Mouse (Mus musculus) spleen, adult 12 weeks (tissue): ENCODE measurements around the gene BC017158.

ENCODE experiments used
- DNase-seq: peaks from one replicate; pipeline ENCODE4 v3.0.0; 2022; ENCODE audit warnings: low spot score

The BC017158 gene

GRCm38 (mm10) chr7:128256783-128257334 lies 41.1 kb downstream of the BC017158 start:
- no peak for DNase-seq

GRCm38 (mm10) chr7:128255757-128256156 lies 42.2 kb downstream of the BC017158 start:
- no peak for DNase-seq

GRCm38 (mm10) chr7:128254978-128255377 lies 43.0 kb downstream of the BC017158 start:
- DNase-seq: no peak

- DNase-seq: no peak
Measured at GRCm38 (mm10) chr7:128252609-128253008, 45.4 kb downstream of the BC017158 start.

GRCm38 (mm10) chr7:128251946-128252345 lies 46.0 kb downstream of the BC017158 start:
- DNase-seq: no peak

GRCm38 (mm10) chr7:128249998-128250397 lies 48.0 kb downstream of the BC017158 start:
- no peak for DNase-seq

DNA sequence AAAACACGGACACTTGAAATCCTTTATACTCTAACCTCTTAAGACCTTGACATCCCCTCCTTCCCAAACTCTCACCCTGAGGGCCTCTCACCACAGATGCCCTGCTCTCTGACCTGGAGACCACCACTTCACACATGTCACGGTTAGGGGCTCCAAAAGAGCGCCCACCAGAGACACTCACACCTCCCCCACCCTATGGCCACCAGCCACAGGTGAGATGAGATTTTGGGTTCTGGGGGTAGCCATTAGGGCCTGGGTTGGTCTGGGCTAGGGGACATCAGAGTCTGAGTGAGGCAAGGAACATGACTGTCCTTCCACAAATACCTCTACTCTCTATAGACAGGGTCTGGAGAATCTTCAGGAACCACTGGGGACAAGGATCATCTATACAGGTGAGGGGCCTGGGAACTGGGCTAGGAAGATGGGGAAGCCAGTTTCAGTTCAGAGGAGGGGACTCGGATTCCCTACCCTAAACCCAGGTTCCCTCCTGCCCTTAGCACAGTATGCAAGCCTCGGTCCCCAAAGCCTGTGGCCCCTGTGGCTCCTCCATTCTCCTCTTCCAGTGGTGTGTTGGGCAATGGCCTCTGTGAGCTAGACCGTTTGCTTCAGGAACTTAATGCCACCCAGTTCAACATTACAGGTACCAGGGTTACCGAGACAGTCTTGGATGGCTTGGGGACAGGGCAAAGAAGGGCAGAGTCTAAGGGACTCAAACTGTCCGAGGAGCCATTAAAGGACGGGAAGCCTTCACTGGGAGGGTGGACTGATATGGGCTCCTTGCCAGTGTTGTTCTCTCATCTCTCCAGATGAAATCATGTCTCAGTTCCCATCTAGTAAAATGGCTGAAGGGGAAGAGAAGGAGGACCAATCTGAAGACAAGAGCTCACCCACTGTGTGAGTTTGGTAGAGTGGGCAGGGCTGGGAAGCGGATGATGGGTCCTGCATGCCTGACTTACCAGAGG lies 49.6 kb downstream of the BC017158 start:
- no peak for DNase-seq

GRCm38 (mm10) chr7:128247443-128247842 lies 50.5 kb downstream of the BC017158 start:
- DNase-seq: peak; percentile 70

GRCm38 (mm10) chr7:128246496-128247391 lies 51.2 kb downstream of the BC017158 start, which contains the start of gene Tgfb1i1:
Gene Tgfb1i1, plus strand, starts transcription at chr7:128246812.
- DNase-seq: no peak

- DNase-seq: no peak
Measured at GRCm38 (mm10) chr7:128245547-128245946, 52.4 kb downstream of the BC017158 start.

- DNase-seq: no peak
Measured at GRCm38 (mm10) chr7:128244410-128245025, 53.5 kb downstream of the BC017158 start.

DNA sequence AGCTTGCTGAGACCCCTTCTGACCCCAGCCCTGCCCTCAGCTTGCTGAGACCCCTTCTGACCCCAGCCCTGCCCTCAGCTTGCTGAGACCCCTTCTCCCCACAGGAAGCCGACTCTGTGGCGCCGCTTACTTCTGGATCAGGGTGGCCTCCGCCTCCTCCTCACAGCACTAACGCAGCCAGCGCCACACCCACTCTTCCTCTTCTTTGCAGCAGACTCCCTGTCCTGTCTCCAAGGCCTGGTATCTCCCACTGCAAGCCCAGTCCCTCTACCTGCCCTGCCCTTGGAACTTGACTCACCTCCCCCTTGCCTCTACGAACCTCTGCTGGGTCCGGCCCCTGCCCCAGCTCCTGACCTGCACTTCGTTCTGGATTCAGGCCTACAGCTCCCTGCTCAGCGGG lies 54.0 kb downstream of the BC017158 start:
- no peak for DNase-seq

DNA sequence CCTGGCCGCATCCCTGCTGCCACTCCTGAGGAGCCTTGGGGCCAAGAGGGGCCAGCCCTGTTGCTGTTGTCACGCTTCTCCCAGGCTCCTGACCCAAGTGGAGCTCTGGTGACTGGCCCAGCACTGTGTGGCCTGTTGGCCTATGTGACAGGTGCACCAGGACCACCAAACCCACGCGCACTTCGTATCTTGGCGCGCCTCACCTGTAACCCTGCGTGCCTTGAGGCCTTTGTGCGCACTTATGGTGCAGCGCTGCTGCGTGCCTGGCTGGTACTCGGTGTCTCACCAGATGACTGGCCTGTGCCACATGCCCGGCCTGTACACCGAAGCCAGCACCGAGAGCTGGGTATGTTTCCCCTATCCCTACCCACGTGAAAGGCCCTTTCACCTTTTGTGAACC lies 55.6 kb downstream of the BC017158 start:
- DNase-seq: no peak

DNA sequence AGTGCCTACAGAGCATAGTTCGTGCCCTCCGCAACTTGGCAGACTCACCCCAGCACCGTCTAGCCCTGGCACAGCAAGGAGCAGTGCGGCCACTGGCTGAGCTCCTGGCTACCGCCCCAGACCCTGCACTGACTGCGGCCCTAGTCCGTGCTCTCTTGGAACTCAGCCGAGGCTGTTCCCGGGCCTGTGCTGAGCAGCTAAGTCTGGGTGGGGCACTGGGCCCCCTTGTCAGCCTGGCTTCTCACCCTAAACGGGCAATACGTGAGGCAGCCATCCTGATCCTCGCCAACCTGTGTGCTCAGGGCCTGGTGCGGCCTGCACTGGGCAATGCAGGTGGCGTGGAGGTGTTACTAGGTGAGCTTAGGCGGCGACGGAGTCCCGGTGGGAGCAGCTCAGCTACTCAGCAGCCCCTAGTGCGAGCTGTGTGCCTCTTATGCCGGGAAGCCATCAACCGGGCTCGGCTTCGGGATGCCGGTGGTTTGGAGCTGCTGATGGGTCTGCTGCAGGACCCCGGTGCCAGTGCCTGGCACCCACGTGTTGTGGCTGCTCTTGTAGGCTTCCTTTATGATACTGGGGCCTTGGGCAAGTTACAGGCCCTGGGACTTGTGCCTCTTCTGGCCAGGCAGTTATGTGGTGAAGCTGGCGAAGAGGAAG lies 57.7 kb downstream of the BC017158 start:
- no peak for DNase-seq

- DNase-seq: peak; percentile 43
Measured at GRCm38 (mm10) chr7:128238991-128239390, 59.0 kb downstream of the BC017158 start.

DNA sequence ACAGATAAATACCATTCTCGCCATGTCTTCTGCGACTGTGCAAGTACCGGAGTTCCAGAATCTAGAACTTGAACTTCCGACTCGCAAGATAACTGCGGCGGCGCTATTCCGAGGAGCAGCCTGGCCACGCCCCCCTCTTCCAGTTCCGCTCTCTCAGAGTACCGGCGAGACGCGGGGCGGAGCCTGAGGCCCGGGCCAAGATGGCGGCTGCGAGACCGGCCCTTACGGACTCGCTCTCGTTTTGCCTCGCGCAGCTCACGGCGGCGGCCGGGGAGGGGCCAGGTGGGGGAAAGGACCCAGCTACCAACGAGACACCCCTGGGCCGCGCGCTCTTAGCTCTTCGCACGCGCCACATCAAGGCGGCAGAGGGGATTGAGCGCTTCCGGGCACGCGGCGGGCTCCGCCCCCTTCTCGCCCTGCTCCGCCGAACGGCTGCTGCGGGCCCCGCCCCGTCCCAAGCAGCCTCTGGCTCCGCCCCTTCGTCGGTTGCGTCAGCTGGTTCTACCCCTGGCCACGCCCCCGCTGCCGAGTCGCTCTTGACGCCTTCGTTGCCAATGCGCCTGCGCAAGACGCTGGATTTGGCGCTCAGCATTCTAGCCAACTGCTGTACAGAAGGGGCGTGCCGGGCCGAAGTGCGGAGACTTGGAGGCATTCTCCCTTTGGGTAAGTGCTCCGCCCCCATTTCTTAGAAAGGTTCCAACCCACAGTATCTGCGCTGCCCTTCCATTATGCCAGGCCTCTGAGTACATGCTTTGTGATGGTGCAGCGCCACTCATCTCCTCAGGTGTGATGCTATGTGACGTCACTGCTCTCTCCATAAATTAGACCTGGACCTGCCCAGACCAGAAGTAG lies 59.8 kb downstream of the BC017158 start, which contains the start of gene 9130023H24Rik:
Gene 9130023H24Rik (minus strand): TSS at position 105 of the 852 bp plus-strand sequence.
- peak; percentile 100 for DNase-seq

DNA sequence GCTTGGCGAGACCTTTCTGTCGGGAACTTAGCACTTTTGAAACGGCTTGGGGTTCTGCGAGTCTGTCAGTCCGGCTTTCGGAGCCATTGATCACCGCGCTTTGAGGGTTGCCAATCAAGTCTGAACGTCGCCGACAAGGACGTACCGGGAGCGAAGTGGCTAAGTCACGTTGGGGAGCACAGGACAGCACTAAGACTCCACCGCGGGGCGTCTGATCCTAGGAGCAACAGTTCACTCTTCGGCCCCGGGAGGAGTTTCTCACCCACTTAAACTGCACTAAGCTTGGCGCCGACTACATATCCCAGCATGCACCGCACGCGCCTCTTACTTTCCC lies 60.4 kb downstream of the BC017158 start:
- DNase-seq: no peak

GRCm38 (mm10) chr7:128236856-128237592 lies 60.9 kb downstream of the BC017158 start, which contains the start of gene Armc5:
Gene Armc5, plus strand, starts transcription at chr7:128237342.
- DNase-seq: peak; percentile 78

DNA sequence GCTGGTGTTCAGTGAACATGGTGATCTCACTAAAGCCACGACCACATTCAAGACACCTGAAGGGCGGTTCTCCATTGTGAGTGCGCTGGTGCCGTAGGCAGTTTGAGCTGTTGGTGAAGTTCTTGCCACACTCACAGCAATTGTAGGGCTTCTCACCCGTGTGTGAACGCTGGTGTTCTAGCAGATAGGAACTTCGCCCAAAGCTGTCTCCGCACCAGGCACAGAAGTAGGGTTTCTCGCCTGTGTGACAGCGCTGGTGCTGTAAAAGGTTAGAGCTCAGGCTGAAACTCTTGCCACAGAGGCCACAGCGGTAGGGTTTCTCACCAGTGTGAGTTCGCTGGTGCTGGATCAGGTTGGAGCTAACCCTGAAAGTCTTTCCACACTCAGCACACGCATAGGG lies 61.5 kb downstream of the BC017158 start:
- no peak for DNase-seq

DNA sequence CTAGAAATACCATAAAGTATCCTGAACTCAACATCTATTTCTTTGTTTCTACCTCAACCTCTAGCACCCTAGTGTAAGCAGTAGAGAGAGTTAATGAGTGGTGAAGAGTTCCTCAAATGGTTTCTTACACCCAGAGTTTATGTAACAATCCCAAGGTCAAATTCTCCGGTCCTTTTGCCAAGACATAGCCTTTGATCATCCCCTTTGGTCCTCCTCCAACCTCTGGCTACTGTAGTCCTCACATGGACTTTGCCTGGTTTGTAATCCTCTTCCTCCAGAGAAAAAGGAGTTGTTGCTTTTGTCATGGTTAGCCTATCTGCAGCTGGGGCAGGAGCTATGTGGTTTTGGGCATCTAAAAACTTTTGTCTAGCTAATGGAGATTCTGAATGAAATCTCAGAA lies 62.5 kb downstream of the BC017158 start:
- DNase-seq: no peak
